Mouse (Mus musculus): Measurements from ENCODE around the gene Atg2a.

Gene Atg2a

GRCm38 (mm10) chr19:6241274-6242107, at the start of gene Atg2a:
Gene Atg2a (plus strand): TSS chr19:6241668.
- DNase-seq (ENCODE audit: low read depth, low spot score): peak; percentile 98

GRCm38 (mm10) chr19:6204265-6204664, 37.2 kb upstream of the Atg2a start:
- no peak for DNase-seq (ENCODE audit: low read depth, low spot score)

- no peak for DNase-seq (ENCODE audit: low read depth, low spot score)
These were observed 34.8 kb upstream of the Atg2a start for GRCm38 (mm10) chr19:6206716-6207115.

- no peak for DNase-seq (ENCODE audit: low read depth, low spot score)
These were observed 25.3 kb upstream of the Atg2a start for GRCm38 (mm10) chr19:6216046-6216705.

GRCm38 (mm10) chr19:6218606-6219005, 22.9 kb upstream of the Atg2a start:
- DNase-seq (ENCODE audit: low read depth, low spot score): no peak

- DNase-seq (ENCODE audit: low read depth, low spot score): no peak
These were observed 15.3 kb upstream of the Atg2a start, which contains the start of gene Gpha2 for GRCm38 (mm10) chr19:6226135-6226534. Gene Gpha2 (plus strand): TSS chr19:6226380.

- DNase-seq (ENCODE audit: low read depth, low spot score): no peak
These were observed 14.7 kb upstream of the Atg2a start for GRCm38 (mm10) chr19:6226763-6227162.

- DNase-seq (ENCODE audit: low read depth, low spot score): no peak
These were observed 13.6 kb upstream of the Atg2a start for GRCm38 (mm10) chr19:6227864-6228263.

GRCm38 (mm10) chr19:6230411-6230810, 11.1 kb upstream of the Atg2a start:
- DNase-seq (ENCODE audit: low read depth, low spot score): no peak

GRCm38 (mm10) chr19:6231036-6231435, 10.4 kb upstream of the Atg2a start:
- DNase-seq (ENCODE audit: low read depth, low spot score): no peak

GRCm38 (mm10) chr19:6233647-6234046, 7.8 kb upstream of the Atg2a start:
- DNase-seq (ENCODE audit: low read depth, low spot score): no peak

GRCm38 (mm10) chr19:6234337-6235083, 7.0 kb upstream of the Atg2a start:
- DNase-seq (ENCODE audit: low read depth, low spot score): no peak

- peak; percentile 95 for DNase-seq (ENCODE audit: low read depth, low spot score)
These were observed 6.1 kb upstream of the Atg2a start, which contains the start of gene Ppp2r5b for GRCm38 (mm10) chr19:6235084-6236052. Gene Ppp2r5b (minus strand): TSS chr19:6235872.

GRCm38 (mm10) chr19:6236053-6236441, 5.4 kb upstream of the Atg2a start:
- DNase-seq (ENCODE audit: low read depth, low spot score): peak; percentile 87

GRCm38 (mm10) chr19:6236842-6237241, 4.6 kb upstream of the Atg2a start:
- DNase-seq (ENCODE audit: low read depth, low spot score): no peak

GRCm38 (mm10) chr19:6238740-6239139, 2.7 kb upstream of the Atg2a start:
- no peak for DNase-seq (ENCODE audit: low read depth, low spot score)

GRCm38 (mm10) chr19:6240136-6240535, 1.3 kb upstream of the Atg2a start:
- no peak for DNase-seq (ENCODE audit: low read depth, low spot score)

- DNase-seq (ENCODE audit: low read depth, low spot score): no peak
These were observed 743 bp upstream of the Atg2a start for GRCm38 (mm10) chr19:6240725-6241124.

GRCm38 (mm10) chr19:6242281-6242680, 813 bp downstream of the Atg2a start:
- DNase-seq (ENCODE audit: low read depth, low spot score): peak; percentile 86

- DNase-seq (ENCODE audit: low read depth, low spot score): no peak
These were observed 1.8 kb downstream of the Atg2a start for GRCm38 (mm10) chr19:6243226-6243625.

GRCm38 (mm10) chr19:6245806-6246205, 4.3 kb downstream of the Atg2a start:
- no peak for DNase-seq (ENCODE audit: low read depth, low spot score)
